Mouse (Mus musculus) lung, postnatal 0 days (tissue): ENCODE measurements around the gene Ino80d.

Source experiments
- CTCF ChIP-seq: IDR thresholded peaks from 2 replicates; pipeline ENCODE4 v1.5.1; 2016; ENCODE audit warnings: antibody characterized with exemption, mild to moderate bottlenecking
- EP300 ChIP-seq: IDR thresholded peaks from 2 replicates; pipeline ENCODE4 v1.6.1; 2016; ENCODE audit warnings: antibody characterized with exemption, mild to moderate bottlenecking, control low read depth

GRCm38 (mm10) chr1:62956942-62957645 is 157.4 kb downstream of the Ino80d start:
- TF ChIP-seq EP300 (no peak), CTCF (no peak)
